Mouse (Mus musculus): ENCODE measurements around the gene Lamtor5. TPM values are rescaled to one million over a fixed set of nuclear protein-coding genes. Genes with fewer than 3 reads are reported as not detected.
A peak's percentile ranks its signal among the peaks of the same experiment; 100 is the strongest.
"Not testable (repeated sequence)": the region's sequence is repeated elsewhere in the genome, so short reads cannot be mapped to it uniquely, and the experiment has no call there.

Gene Lamtor5
- total RNA-seq, 2 experiments from 2014 or later = 72.9 to 194 TPM

DNA sequence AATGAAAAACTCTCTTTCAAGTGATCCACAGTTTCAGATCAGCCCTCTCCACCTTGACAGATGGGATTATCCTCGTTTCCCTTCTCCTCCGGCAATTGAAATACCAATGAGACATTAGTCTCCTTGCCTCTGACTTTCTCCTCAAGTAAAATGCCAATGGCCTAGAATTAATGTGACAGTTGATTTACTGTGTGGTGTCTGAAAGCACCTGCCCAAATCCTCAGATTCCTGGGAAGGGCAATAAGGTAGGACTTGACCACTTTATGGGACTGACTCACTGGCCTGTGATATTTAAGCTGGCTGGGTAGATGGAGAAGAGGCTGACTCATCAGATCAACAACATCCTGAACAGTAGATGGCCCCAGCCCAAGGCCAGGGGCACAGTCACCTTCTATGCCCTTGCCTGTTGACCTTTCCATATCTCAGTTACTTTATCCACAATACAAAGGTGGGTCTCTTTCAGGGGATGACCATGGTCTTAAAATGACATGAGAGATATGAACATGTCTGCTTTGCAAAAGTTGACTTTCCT, 11.8 kb upstream of the Lamtor5 start:
- no peak for ATAC-seq (ENCODE audit: poor library complexity, severe bottlenecking)

- no peak for ATAC-seq (ENCODE audit: poor library complexity, severe bottlenecking)
Observed at GRCm38 (mm10) chr3:107272433-107272832, 6.2 kb upstream of the Lamtor5 start.

DNA sequence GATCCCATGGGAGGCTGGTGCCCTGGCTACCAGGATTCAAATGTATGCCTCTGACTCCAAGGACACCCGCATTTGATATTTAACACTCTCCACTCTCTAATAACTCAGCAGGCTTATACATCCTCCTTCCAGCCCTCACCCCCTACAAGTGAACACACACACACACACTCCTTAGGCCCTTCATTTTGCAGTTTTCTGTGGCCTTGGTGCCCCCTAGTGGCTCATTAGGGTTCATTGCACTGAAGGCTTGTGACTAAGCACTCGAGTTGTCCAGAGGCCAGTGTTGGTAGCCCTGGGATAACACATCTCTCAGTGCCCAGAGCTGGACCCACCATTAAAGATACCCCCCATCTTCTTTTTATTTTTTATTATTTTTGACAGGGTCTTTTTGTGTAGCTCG, 4.8 kb upstream of the Lamtor5 start:
- ATAC-seq (ENCODE audit: poor library complexity, severe bottlenecking) = peak; percentile 85

DNA sequence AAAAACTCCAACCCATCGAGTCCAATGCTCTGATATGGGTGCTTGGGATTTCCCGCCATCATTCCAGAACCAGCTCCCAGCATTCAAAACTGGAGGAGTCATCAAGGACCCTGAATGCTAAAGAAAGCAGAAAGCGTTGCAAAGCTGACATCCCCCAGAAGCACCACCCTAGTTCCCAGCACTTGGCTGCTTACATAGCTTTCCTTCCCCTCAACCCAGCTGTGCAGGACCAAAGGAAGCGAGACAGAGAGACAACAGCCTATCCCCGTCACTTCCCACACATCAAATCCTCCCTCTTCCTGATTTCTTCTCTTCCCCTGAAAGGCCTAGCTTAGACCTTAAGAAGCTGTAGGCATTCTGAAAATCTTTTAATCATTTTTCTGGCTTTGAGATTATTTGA, 3.3 kb upstream of the Lamtor5 start:
- no peak for ATAC-seq (ENCODE audit: poor library complexity, severe bottlenecking)

DNA sequence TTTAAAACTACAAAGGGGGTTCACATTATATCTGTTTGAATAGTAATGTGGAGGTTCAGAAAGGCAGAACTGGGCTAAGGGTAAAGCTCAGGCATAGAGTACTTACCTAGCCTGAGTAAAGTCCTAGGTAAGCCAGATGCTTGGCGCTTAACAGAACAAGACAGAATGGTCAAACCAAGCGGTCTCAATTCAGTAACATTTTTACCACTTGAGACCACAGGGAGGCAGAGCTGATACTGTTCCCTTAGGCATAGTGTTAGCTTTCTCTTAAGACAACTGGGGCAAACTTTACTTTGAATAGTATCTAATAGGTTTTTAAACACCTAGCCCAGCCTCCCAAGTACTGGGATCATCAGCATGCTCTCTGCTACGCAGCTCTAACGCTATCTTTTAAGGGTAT, 2.7 kb upstream of the Lamtor5 start:
- no peak for ATAC-seq (ENCODE audit: poor library complexity, severe bottlenecking)

- ATAC-seq (ENCODE audit: poor library complexity, severe bottlenecking) = no peak
Observed at GRCm38 (mm10) chr3:107276626-107277025, 2.0 kb upstream of the Lamtor5 start.

- no peak for ATAC-seq (ENCODE audit: poor library complexity, severe bottlenecking)
Observed at GRCm38 (mm10) chr3:107286123-107286522, 7.5 kb downstream of the Lamtor5 start.

DNA sequence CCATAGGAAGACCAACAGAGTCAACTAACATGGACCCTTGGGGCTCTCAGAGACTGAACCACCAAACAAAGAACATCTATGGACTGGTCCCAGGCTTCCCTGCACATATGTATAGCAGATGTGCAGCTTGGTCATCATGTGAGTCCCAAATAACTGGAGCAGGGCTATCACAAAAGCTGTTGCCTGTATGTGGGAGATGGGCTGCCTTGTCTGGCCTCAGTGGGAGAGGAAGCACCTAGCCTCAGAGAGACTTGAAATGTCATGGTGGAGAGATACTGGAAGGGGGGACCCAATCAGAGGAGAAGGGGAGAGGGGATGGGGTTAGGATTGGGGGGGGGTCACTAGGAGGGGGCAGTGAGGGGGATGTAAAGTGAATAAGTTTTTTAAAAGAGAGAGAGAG, 8.7 kb downstream of the Lamtor5 start:
- ATAC-seq (ENCODE audit: poor library complexity, severe bottlenecking) = no peak

DNA sequence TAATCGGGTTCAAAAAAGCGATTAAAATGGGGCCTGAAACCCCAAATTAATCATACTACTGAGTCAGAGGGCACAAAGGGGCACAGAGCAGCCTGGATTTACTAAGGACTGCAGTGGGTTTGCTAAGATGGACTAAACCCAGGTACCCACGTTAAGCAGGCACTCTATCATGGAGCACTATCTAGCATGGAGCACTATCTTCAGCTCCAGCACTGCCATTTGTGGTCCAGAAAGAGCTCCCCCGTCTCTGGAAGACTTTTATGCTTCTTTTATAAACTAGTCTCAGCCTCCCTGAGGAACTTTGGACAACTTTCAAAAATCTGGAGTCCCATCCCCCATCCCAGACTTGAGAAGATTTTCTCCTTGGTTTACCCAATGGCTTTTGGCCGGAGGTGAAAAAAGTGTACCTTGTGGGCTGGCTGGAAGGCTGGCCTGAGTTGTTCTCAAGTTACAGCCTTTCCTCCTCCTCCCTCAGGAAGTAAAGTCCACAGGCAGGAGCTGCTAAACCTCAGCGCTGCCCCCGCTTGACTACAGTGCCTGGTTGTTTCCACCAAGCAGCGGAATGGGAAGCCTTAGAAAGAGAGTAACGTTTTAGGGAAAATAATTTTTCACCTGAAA, 12.2 kb downstream of the Lamtor5 start, which contains the start of gene Slc16a4:
Gene Slc16a4, plus strand, starts transcription at position 467 of the 618 bp plus-strand sequence.
- ATAC-seq (ENCODE audit: poor library complexity, severe bottlenecking) = no peak

GRCm38 (mm10) chr3:107295672-107296360, 17.2 kb downstream of the Lamtor5 start:
- no peak for ATAC-seq (ENCODE audit: poor library complexity, severe bottlenecking)

DNA sequence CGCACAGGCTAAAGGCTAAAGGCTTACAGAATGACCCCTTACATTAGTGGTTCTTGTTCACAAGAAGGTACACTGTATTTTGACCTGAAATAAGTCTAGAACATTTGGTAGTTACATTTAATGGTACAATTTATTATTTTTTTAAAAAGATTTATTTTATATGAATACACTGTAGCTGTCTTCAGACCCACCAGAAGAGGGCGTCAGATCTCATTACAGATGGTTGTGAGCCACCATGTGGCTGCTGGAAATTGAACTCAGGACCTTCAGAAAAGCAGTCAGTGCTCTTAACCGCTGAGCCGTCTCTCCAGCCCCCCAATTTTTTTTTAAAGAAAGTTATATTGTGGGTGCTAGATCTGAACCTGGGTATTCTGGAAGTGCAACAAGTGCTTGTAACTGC, 18.3 kb downstream of the Lamtor5 start:
- ATAC-seq (ENCODE audit: poor library complexity, severe bottlenecking) = not testable (repeated sequence)

GRCm38 (mm10) chr3:107317338-107317737, 38.7 kb downstream of the Lamtor5 start:
- ATAC-seq (ENCODE audit: poor library complexity, severe bottlenecking) = no peak

DNA sequence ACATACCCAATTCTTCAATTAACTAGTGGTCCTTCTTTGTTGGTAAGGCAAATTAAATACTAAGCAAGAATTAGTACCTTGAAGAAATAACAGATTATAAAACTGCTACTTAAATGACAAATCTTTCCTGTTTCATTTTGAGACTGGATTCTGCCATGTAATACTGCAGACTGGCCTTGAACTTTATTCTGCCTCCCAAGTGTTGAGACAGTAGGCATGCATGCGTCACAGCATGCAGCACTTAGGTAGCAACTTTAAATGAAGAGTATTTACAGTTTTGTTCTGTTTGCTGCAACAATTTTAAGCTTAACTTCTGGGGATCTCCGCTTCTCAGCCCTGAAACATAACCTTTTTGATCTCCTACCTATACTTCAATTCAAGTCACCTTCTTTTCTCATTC, 42.5 kb downstream of the Lamtor5 start:
- ATAC-seq (ENCODE audit: poor library complexity, severe bottlenecking) = no peak

DNA sequence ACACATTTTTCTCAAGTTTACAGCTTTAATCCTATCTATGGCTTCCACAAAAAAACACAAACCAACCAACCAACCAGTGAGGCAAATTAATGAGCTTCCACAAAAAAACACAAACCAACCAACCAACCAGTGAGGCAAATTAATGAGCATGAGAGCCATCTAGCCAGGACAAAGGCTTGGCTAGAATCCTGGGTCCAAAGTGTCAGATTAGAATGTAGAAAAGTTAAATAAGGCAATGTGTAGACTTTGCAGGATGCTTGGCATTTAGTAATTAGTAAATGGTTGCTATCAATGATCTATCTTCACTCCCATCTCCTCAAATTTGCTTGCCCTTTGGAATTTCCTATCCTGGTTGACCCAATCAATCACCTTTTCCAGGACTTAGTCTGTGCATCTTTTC, 43.1 kb downstream of the Lamtor5 start:
- ATAC-seq (ENCODE audit: poor library complexity, severe bottlenecking) = no peak

DNA sequence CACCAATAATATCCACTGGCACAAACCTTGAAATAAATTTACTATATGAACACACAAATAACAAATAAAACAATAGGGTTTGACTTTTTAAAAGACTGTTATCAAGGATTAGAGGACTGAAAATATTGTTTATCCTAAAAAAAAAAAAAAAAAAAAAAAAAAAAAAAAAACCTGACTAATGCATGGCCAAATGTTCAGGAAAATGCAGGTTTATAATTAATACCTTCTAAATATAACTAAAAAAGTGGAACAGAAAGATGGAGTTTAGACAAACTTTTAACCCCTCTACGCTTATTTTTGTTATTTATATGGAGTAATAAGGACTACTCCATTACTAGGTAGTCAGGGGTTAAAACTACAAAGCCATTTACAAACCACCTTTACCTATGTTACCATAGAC, 47.8 kb downstream of the Lamtor5 start:
- no peak for ATAC-seq (ENCODE audit: poor library complexity, severe bottlenecking)

DNA sequence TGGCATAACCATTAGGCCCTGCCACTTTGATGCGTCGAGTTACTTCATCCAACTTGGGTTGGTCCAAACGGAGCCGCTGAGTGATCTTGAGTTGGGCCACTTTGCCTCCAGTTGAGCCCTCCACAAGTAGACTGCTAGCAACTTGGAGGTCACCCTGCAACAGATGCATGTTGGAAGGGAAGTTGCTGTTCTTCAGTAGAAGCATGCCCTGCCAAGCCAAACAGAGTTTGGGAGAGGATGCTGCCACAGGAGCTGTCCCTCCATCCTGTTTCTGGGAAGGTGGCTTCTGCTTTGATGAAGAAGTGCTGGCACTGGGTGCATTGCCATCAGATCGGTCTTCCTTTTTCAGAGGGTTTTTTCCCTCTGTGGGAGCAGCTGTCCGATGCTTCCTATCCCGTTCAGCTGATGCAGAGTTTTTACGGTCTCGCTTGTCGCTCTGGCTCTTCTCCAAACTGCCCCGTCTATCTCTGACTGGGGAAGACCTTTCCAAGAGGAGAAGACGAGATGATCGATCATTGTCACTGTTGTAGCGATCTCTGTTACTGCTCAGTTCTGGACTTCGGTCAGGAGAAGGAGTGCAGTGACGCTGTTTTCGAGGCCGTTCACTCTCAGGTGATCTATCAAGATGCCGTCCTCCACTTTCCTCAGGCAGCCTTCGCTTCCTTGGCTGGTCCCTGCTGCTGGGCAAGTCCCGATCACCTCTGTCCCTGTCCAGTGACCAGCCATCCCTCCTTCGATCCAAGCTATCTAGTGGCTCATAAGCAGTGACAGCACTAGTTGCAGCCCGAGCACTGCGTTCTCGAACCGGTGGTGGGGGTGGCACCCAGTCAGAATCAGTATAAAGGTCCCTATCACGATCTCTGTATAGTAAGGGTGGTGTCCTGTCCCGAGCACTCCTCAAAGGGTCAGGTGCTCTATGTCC, 52.1 kb downstream of the Lamtor5 start:
- ATAC-seq (ENCODE audit: poor library complexity, severe bottlenecking) = no peak

DNA sequence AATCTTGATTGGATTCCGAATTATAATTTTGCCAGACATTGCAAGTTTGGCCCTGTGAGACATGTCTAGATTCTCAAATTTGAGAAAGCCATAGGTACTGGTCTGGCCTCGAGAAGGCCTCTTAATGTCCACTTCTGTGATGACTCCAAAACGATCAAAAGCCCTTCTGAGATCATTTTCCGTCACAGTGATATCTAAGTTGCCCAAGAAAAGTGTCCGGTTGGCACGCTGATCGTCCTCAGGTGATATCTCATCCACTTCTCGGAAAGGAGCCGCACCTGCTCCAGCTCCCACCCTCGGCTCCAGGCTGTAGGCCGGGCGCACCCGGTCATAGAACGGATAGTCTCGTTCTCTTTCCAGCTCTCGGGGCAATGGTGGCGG, 53.1 kb downstream of the Lamtor5 start:
- no peak for ATAC-seq (ENCODE audit: poor library complexity, severe bottlenecking)

GRCm38 (mm10) chr3:107332127-107332959, 53.7 kb downstream of the Lamtor5 start:
- 0 out of 2 replicates have a peak, but pooled peaks have one; percentile 1 for ATAC-seq (ENCODE audit: poor library complexity, severe bottlenecking)

- ATAC-seq (ENCODE audit: poor library complexity, severe bottlenecking) = peak; percentile 75
Observed at GRCm38 (mm10) chr3:107332960-107333380, 54.3 kb downstream of the Lamtor5 start.

Measured in megakaryocyte, adult 5-6 weeks (primary cell).